Mouse (Mus musculus): ENCODE data around the gene Ablim2. TPM values are rescaled to one million over a fixed set of nuclear protein-coding genes. Genes with fewer than 3 reads are reported as not detected.

Gene Ablim2
- polyA plus RNA-seq, 1 experiment from 2014 or later = 9.8 TPM

GRCm38 (mm10) chr5:35804685-35805084, 47.0 kb downstream of the Ablim2 start:
- Histone ChIP-seq H3K9ac (no peak overlapping the region), H3K36me3 (no peaks in the 10 kb centered on the region), H3K4me1 (replicated peaks) (no peaks in the 10 kb centered on the region), H3K27me3 (no peaks in the 10 kb centered on the region), H3K4me3 (no peak overlapping the region), H3K9me3 (no peaks in the 10 kb centered on the region), H3K4me2 (no peak overlapping the region), H3K27ac (replicated peaks) (no peak overlapping the region)
- ATAC-seq (ENCODE audit: low read depth) = no peak
- WGBS = 95% methylated on average over 4 of the region's 4 CpGs

- H3K4me3 ChIP-seq = no peak overlapping the region
- no peak for ATAC-seq (ENCODE audit: low read depth)
- H3K4me2 ChIP-seq = no peak overlapping the region
- no peaks in the 10 kb centered on the region for H3K27me3 ChIP-seq
- H3K9me3 ChIP-seq = no peaks in the 10 kb centered on the region
- H3K4me1 ChIP-seq (replicated peaks) = no peaks in the 10 kb centered on the region
- 92% methylated on average over 3 of the region's 3 CpGs for WGBS
- no peak overlapping the region for H3K27ac ChIP-seq (replicated peaks)
- no peak overlapping the region for H3K9ac ChIP-seq
- H3K36me3 ChIP-seq = no peaks in the 10 kb centered on the region
Observed at GRCm38 (mm10) chr5:35805209-35805608, 47.5 kb downstream of the Ablim2 start.

- H3K4me1 ChIP-seq (replicated peaks) = no peaks in the 10 kb centered on the region
- H3K9ac ChIP-seq = no peak overlapping the region
- H3K27ac ChIP-seq (replicated peaks) = no peak overlapping the region
- no peak overlapping the region for H3K4me3 ChIP-seq
- H3K27me3 ChIP-seq = no peaks in the 10 kb centered on the region
- no peaks in the 10 kb centered on the region for H3K9me3 ChIP-seq
- H3K4me2 ChIP-seq = no peak overlapping the region
- WGBS = 88% methylated on average over 8 of the region's 8 CpGs
- no peak for ATAC-seq (ENCODE audit: low read depth)
- no peaks in the 10 kb centered on the region for H3K36me3 ChIP-seq
Observed at GRCm38 (mm10) chr5:35807018-35807417, 49.3 kb downstream of the Ablim2 start.

GRCm38 (mm10) chr5:35810526-35810925, 52.8 kb downstream of the Ablim2 start:
- no peaks in the 10 kb centered on the region for H3K27me3 ChIP-seq
- peaks cover 15% of the 10 kb centered on the region for H3K4me1 ChIP-seq (replicated peaks)
- H3K36me3 ChIP-seq = no peaks in the 10 kb centered on the region
- H3K9ac ChIP-seq = no peak overlapping the region
- no peak overlapping the region for H3K4me3 ChIP-seq
- no peak for ATAC-seq (ENCODE audit: low read depth)
- H3K27ac ChIP-seq (replicated peaks) = no peak overlapping the region
- 59% methylated on average over 3 of the region's 3 CpGs for WGBS
- no peak overlapping the region for H3K4me2 ChIP-seq
- H3K9me3 ChIP-seq = no peaks in the 10 kb centered on the region

DNA sequence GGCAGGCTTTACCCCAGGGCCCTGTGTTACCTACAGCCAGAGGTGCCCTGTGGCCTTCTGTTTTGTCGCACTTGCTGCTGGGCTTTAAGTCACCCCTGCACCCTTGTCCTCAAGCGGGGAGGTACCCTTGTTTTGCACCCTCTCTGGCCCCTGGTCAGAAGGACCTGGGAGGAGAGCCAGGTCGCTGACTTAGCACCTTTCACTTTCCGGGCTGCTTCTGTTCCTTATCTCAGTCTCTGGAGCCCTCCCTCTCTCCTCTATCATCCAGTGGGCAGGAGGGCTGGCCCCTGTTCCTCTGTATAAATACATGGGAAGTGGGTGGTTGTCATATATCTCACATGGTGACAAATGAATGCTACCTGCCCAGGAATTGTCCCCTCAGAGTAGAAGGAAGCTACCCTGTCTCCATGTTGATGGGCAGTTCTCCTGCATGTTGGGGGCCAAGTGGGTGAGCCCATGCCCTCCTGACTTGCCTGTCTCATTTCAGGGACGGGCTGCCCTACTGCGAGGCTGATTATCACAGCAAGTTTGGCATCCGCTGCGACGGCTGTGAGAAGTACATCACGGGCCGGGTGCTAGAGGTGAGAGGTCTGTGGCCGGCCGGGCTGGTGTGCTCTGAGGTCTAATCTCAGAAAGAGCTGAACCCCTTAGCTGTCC, 54.1 kb downstream of the Ablim2 start:
- Histone ChIP-seq H3K27ac (replicated peaks) (no peak overlapping the region), H3K27me3 (no peaks in the 10 kb centered on the region), H3K4me1 (replicated peaks) (peaks cover 15% of the 10 kb centered on the region), H3K36me3 (no peaks in the 10 kb centered on the region), H3K9me3 (no peaks in the 10 kb centered on the region), H3K4me2 (no peak overlapping the region), H3K9ac (no peak overlapping the region), H3K4me3 (no peak overlapping the region)
- no peak for ATAC-seq (ENCODE audit: low read depth)
- WGBS = 87% methylated on average over 13 of the region's 13 CpGs

- no peaks in the 10 kb centered on the region for H3K36me3 ChIP-seq
- H3K27ac ChIP-seq (replicated peaks) = no peak overlapping the region
- no peak overlapping the region for H3K4me2 ChIP-seq
- ATAC-seq (ENCODE audit: low read depth) = peak; percentile 64; the same call in 1 of the 2 replicates
- 67% methylated on average over 15 of the region's 15 CpGs for WGBS
- H3K9me3 ChIP-seq = no peaks in the 10 kb centered on the region
- H3K27me3 ChIP-seq = no peaks in the 10 kb centered on the region
- no peak overlapping the region for H3K9ac ChIP-seq
- H3K4me1 ChIP-seq (replicated peaks) = peaks cover 15% of the 10 kb centered on the region
- no peak overlapping the region for H3K4me3 ChIP-seq
Observed at GRCm38 (mm10) chr5:35814334-35814941, 56.8 kb downstream of the Ablim2 start.

- H3K4me2 ChIP-seq = no peak overlapping the region
- H3K4me3 ChIP-seq = no peak overlapping the region
- no peak overlapping the region for H3K9ac ChIP-seq
- H3K9me3 ChIP-seq = no peaks in the 10 kb centered on the region
- peak; percentile 59 for ATAC-seq (ENCODE audit: low read depth)
- H3K36me3 ChIP-seq = no peaks in the 10 kb centered on the region
- H3K4me1 ChIP-seq (replicated peaks) = peaks cover 15% of the 10 kb centered on the region
- H3K27ac ChIP-seq (replicated peaks) = no peak overlapping the region
- no peaks in the 10 kb centered on the region for H3K27me3 ChIP-seq
- WGBS = 41% methylated on average over 2 of the region's 2 CpGs
Observed at GRCm38 (mm10) chr5:35815051-35815450, 57.4 kb downstream of the Ablim2 start.

- no peak overlapping the region for H3K9ac ChIP-seq
- no peaks in the 10 kb centered on the region for H3K27me3 ChIP-seq
- no peaks in the 10 kb centered on the region for H3K9me3 ChIP-seq
- no peak overlapping the region for H3K4me3 ChIP-seq
- H3K36me3 ChIP-seq = no peaks in the 10 kb centered on the region
- peaks cover 15% of the 10 kb centered on the region for H3K4me1 ChIP-seq (replicated peaks)
- 86% methylated on average over 3 of the region's 5 CpGs for WGBS
- no peak overlapping the region for H3K4me2 ChIP-seq
- ATAC-seq (ENCODE audit: low read depth) = no peak
- H3K27ac ChIP-seq (replicated peaks) = no peak overlapping the region
Observed at GRCm38 (mm10) chr5:35817266-35817665, 59.6 kb downstream of the Ablim2 start.

DNA sequence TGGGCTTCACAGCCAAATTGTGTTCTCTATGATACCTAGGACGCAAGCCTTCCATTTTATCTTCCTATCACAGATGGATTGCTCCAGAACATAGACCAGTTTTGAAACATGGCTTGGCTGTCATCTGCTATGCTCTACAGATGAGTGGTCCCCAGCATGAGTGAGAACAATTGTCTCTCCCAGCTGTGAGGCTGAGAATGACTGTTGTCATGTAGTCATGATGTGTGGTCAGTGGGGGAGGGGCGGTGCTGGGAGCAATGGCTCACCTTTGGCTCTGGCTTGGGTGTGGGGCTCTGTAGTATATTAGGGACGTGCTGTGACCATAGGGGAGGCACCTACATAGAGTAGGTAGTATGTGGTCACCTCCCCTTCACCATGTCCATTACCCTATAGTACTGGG, 60.2 kb downstream of the Ablim2 start:
- ATAC-seq (ENCODE audit: low read depth) = no peak
- H3K4me3 ChIP-seq = no peak overlapping the region
- no peak overlapping the region for H3K9ac ChIP-seq
- H3K9me3 ChIP-seq = no peaks in the 10 kb centered on the region
- WGBS = 80% methylated on average over 3 of the region's 3 CpGs
- H3K4me2 ChIP-seq = no peak overlapping the region
- H3K27me3 ChIP-seq = no peaks in the 10 kb centered on the region
- peaks cover 15% of the 10 kb centered on the region for H3K4me1 ChIP-seq (replicated peaks)
- no peaks in the 10 kb centered on the region for H3K36me3 ChIP-seq
- no peak overlapping the region for H3K27ac ChIP-seq (replicated peaks)

DNA sequence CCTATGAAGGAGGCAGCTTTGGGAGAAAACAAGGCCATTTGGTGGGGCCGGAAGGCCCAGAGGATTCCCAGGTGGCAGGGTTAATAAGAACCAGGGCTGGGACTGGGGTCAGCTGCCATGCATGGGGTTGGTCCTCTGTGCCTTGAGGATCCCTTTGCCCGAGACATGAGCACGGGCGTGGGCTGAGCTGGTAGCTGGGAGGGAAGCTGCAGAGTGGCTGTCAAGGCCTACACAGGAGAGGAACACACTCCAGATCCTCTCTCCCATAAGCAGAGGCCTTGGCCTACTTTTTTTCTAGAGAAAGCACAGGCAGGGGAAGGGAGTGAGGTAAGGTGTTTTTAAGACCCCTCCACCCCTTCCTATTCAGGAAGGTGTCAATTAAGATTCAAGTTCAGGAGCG, 65.0 kb downstream of the Ablim2 start:
- no peak for ATAC-seq (ENCODE audit: low read depth)

GRCm38 (mm10) chr5:35826465-35826864, 68.8 kb downstream of the Ablim2 start:
- Histone ChIP-seq H3K27ac (replicated peaks) (no peak overlapping the region), H3K9ac (no peak overlapping the region), H3K9me3 (no peaks in the 10 kb centered on the region), H3K4me1 (replicated peaks) (peaks cover 10% of the 10 kb centered on the region), H3K4me2 (no peak overlapping the region), H3K4me3 (no peak overlapping the region), H3K36me3 (no peaks in the 10 kb centered on the region), H3K27me3 (0 out of 2 replicates have a peak, but pooled peaks cover 5% of the 10 kb centered on the region)
- WGBS = 81% methylated on average over 5 of the region's 5 CpGs
- ATAC-seq (ENCODE audit: low read depth) = no peak

More for the DNA sequence above, 65.0 kb downstream of the Ablim2 start:
- H3K27me3 ChIP-seq = 0 out of 2 replicates have a peak, but pooled peaks cover 2% of the 10 kb centered on the region
- peaks cover 10% of the 10 kb centered on the region for H3K4me1 ChIP-seq (replicated peaks)
- H3K27ac ChIP-seq (replicated peaks) = no peak overlapping the region
- WGBS = 92% methylated on average over 5 of the region's 5 CpGs
- H3K9me3 ChIP-seq = no peaks in the 10 kb centered on the region
- no peak overlapping the region for H3K9ac ChIP-seq
- H3K4me2 ChIP-seq = no peak overlapping the region
- H3K36me3 ChIP-seq = no peaks in the 10 kb centered on the region
- H3K4me3 ChIP-seq = no peak overlapping the region

GRCm38 (mm10) chr5:35827075-35827474, 69.4 kb downstream of the Ablim2 start:
- Histone ChIP-seq H3K9me3 (no peaks in the 10 kb centered on the region), H3K36me3 (no peaks in the 10 kb centered on the region), H3K4me1 (replicated peaks) (peaks cover 10% of the 10 kb centered on the region), H3K4me3 (no peak overlapping the region), H3K4me2 (no peak overlapping the region), H3K27me3 (0 out of 2 replicates have a peak, but pooled peaks cover 5% of the 10 kb centered on the region), H3K27ac (replicated peaks) (no peak overlapping the region), H3K9ac (0 out of 2 replicates have a peak overlapping the region, but pooled peaks have one; percentile 8)
- WGBS = 27% methylated on average over 14 of the region's 14 CpGs
- peak; percentile 46; the same call in 1 of the 2 replicates for ATAC-seq (ENCODE audit: low read depth)
